Mouse (Mus musculus) C2C12 (cell line): Measurements from ENCODE around the gene Shcbp1l. TPM values are rescaled to one million over a fixed set of nuclear protein-coding genes. Genes with fewer than 3 reads are reported as not detected.

Source experiments
- H3K27me3 ChIP-seq: one replicate; pipeline ENCODE4 v1.6.1; 2011; ENCODE audit not compliant: control insufficient read depth, insufficient read depth, insufficient read length
- H3K36me3 ChIP-seq: one replicate; pipeline ENCODE4 v1.6.1; 2011; ENCODE audit not compliant: control insufficient read depth, insufficient read depth
- H3K4me3 ChIP-seq: one replicate; pipeline ENCODE4 v1.5.1; 2011; ENCODE audit warnings: mild to moderate bottlenecking, control low read depth; ENCODE audit not compliant: poor library complexity, insufficient read depth, severe bottlenecking
- H3K79me2 ChIP-seq: one replicate; pipeline ENCODE4 v1.6.1; 2011; ENCODE audit not compliant: control insufficient read depth, insufficient read depth
- H3K79me3 ChIP-seq: one replicate; pipeline ENCODE4 v1.6.1; 2011; ENCODE audit warnings: low read depth, control low read depth
- H3ac ChIP-seq: one replicate; pipeline ENCODE3; 2011; ENCODE audit warnings: low read depth; ENCODE audit not compliant: control insufficient read depth, insufficient read length
- CEBPB ChIP-seq: IDR thresholded peaks from one replicate; pipeline ENCODE4 v1.6.1; 2011; ENCODE audit warnings: low read depth, mild to moderate bottlenecking, control low read depth, moderate library complexity
- CTCF ChIP-seq: IDR thresholded peaks from one replicate; pipeline ENCODE4 v1.5.1; 2011; ENCODE audit not compliant: control insufficient read depth, insufficient read depth, insufficient read length
- FOSL1 ChIP-seq: IDR thresholded peaks from one replicate; pipeline ENCODE4 v1.8.0; 2011; ENCODE audit warnings: mild to moderate bottlenecking, low read length; ENCODE audit not compliant: poor library complexity, insufficient read depth, severe bottlenecking
- MAX ChIP-seq: IDR thresholded peaks from one replicate; pipeline ENCODE4 v1.6.1; 2011; ENCODE audit warnings: mild to moderate bottlenecking, control low read depth
- MYOD1 ChIP-seq: IDR thresholded peaks from one replicate; pipeline ENCODE4 v1.6.1; 2011; ENCODE audit warnings: low read depth; ENCODE audit not compliant: control insufficient read depth, insufficient read length
- MYOG ChIP-seq: IDR thresholded peaks from one replicate; pipeline ENCODE4 v1.6.1; 2011; ENCODE audit not compliant: control insufficient read depth, insufficient read length; ENCODE audit errors: extremely low read depth
- USF1 ChIP-seq: IDR thresholded peaks from one replicate; pipeline ENCODE4 v1.6.1; 2011; ENCODE audit warnings: low read depth, mild to moderate bottlenecking, control low read depth, moderate library complexity
- polyA plus RNA-seq: library from polyadenylated mRNA; unstranded; fragments of >200 nt; fragmentation: generic; extraction: Trizol; gene quantifications from one replicate; pipeline ENCODE4 v1.2.1, GENCODE M21; 2012; ENCODE audit warnings: missing spikeins

Shcbp1l gene
- polyA plus RNA-seq, 1 experiment, result 0.08 TPM

DNA sequence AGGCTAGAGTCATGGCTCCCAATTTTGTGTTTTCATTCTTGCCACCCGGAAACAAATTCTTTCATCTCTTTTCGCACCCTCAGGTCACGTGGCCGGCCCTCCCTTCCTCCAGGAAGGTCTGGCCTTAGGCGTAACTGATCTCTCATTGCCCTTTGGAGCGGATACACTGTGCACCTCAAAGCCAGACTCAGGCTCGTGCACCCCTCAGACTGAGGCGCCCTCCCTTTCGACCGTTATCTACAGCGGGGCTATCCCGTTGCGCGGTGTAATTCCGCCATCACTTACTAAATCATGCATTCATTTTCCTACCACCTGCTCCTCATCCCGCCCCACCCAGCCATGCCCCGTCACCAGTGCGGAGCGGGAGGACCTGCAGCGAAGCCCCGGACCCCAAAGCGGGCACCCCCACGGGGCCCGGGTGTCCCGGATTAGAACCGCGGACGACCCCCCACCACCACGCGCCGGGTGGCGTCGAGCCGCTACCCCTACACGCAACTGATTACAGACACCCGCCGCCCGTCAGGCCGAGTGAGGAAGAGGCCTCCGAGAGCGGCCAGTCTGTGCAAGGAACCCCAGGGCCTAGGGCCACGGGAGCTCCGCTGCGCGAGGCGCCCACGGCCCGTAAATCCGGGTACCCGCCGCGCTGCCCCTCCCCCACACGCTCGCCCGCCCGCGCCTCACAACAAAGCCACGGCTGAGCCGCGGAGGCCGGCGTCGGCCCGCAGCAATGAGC is 62.0 kb downstream of the Shcbp1l start:
- Histone ChIP-seq H3K79me2 (peaks cover 57% of the 10 kb centered on the region), H3K79me3 (peaks cover 55% of the 10 kb centered on the region), H3K36me3 (peaks cover 35% of the 10 kb centered on the region), H3ac (peak overlapping the region; percentile 98), H3K4me3 (peak overlapping the region; percentile 99), H3K27me3 (no peaks in the 10 kb centered on the region)
- no peak for TF ChIP-seq MYOG
- peak; percentile 93 for TF ChIP-seq USF1
- TF ChIP-seq MAX, result peak; percentile 25
- no peak for TF ChIP-seq CTCF
- TF ChIP-seq FOSL1, result no peak
- no peak for TF ChIP-seq MYOD1
- TF ChIP-seq CEBPB, result no peak

DNA sequence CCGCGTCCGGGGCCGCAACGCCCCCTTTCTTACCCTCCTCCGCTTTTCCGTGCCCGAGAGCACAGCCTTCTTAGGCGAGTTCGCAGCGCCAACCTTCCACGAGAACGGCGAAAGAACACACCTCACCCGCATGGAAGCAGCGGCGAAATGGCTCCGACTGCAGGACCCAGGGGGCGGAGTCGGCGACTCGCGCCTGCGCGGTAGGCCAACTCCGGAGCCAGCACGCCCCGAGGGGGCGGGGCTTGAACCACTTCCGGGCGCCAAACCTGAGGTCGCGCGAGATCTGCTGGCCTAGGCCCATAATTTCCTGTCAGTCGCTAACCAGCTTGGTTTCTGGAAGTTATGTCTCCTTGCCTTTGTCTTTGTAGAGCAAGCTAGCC is 62.5 kb downstream of the Shcbp1l start, which contains the start of gene Dhx9:
Dhx9 (minus strand) TSS at position 161 of the 380 bp plus-strand sequence.
- H3K4me3 ChIP-seq, result peak within 1 kb of the TSS; percentile 99
- peaks cover 52% of the 10 kb centered on the region for H3K79me2 ChIP-seq
- H3ac ChIP-seq, result peak within 1 kb of the TSS; percentile 98
- H3K27me3 ChIP-seq, result no peaks in the 10 kb centered on the region
- peaks cover 49% of the 10 kb centered on the region for H3K79me3 ChIP-seq
- no peak for TF ChIP-seq CTCF
- no peak for TF ChIP-seq MYOD1
- peak; percentile 68 for TF ChIP-seq MAX
- TF ChIP-seq FOSL1, result no peak
- no peak for TF ChIP-seq CEBPB
- H3K36me3 ChIP-seq, result peaks cover 29% of the 10 kb centered on the region

DNA sequence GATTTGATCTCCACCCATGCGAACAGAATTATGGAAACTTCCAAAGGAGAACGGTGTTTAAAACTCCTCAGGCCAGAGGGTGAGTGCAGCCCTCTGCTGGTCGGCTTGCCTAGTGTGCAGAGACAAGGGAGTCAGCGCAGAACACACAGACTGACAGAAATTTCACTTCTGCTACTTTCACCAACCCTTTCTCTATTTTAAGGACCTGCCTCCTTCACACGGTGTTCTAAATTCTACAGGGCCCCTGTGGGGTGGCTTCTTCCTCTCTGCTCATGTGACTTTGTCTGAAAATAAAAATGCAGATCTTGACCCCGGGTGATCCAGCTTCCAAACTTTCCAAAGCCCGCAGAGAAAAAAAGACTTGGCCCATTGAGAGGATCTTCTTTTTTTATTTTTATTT is 64.2 kb downstream of the Shcbp1l start:
- Histone ChIP-seq H3K79me3 (peaks cover 33% of the 10 kb centered on the region), H3K27me3 (no peaks in the 10 kb centered on the region), H3K4me3 (no peak overlapping the region), H3K36me3 (peaks cover 13% of the 10 kb centered on the region), H3K79me2 (peaks cover 35% of the 10 kb centered on the region), H3ac (no peak overlapping the region)
- no peak for TF ChIP-seq CEBPB
- TF ChIP-seq MYOG, result no peak
- no peak for TF ChIP-seq CTCF
- TF ChIP-seq MYOD1, result no peak
- TF ChIP-seq USF1, result no peak
- TF ChIP-seq FOSL1, result no peak
- no peak for TF ChIP-seq MAX

DNA sequence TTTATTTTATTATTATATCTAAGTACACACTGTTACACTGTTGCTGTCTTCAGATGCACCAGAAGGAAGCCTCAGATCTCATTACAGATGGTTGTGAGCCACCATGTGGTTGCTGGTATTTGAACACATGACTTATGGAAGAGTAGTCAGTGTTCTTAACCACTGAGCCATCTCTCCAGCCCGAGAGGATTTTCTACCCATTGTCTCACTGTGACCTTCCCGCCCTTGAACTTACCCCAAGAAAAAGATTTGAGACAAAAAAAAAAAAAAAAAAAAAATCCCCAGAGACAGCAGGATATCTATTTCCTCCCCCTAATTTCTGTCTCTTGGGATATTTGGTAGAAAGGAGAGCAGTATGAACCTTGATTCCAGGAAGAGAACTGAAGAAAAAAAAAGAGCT is 64.6 kb downstream of the Shcbp1l start:
- no peaks in the 10 kb centered on the region for H3K27me3 ChIP-seq
- H3K4me3 ChIP-seq, result no peak overlapping the region
- peaks cover 9% of the 10 kb centered on the region for H3K36me3 ChIP-seq
- H3K79me2 ChIP-seq, result peaks cover 31% of the 10 kb centered on the region
- no peak overlapping the region for H3ac ChIP-seq
- TF ChIP-seq USF1, result no peak
- TF ChIP-seq CEBPB, result no peak
- peaks cover 29% of the 10 kb centered on the region for H3K79me3 ChIP-seq

DNA sequence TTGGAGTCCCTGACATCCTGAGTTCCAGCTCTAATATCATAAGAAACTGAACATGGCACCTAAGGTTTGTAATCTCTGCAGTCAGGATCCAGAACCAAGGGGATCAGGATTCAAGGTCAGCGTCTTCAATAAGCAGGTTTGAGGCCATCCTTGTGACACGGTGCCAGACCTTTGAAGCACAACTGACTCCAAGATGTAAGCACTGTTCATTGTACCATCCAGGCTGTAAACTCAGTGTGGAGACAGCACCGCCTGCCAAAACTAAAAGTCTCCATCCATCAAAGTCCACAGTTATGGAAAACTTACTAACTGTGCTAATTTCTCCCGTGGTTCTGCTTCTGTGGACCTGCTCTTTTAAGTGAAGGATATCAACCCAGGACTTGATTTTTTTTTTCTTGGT is 65.0 kb downstream of the Shcbp1l start:
- no peak for TF ChIP-seq MYOG
- Histone ChIP-seq H3K4me3 (no peak overlapping the region), H3K79me3 (peaks cover 25% of the 10 kb centered on the region), H3K36me3 (peaks cover 6% of the 10 kb centered on the region), H3ac (no peak overlapping the region), H3K27me3 (no peaks in the 10 kb centered on the region), H3K79me2 (peaks cover 27% of the 10 kb centered on the region)

DNA sequence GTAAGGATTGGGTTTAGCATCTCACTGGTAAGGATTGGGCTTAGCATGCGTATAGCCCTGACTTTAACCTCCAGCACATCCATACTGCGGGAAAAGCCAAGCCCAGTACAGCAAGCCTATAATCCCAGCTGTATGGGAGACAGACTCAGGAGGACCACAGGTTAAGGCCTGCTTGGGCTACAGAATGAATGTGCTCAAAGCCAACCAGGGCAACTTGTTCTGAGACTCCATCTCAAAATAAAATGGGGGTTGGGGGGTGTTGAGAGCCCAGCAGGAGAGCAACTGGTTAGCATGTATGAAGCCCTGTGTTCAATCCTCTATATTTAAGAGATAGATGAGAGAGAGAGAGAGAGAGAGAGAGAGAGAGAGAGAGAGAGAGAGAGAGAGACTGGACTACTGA is 66.4 kb downstream of the Shcbp1l start:
- Histone ChIP-seq H3K36me3 (no peaks in the 10 kb centered on the region), H3K27me3 (no peaks in the 10 kb centered on the region), H3K79me3 (peaks cover 11% of the 10 kb centered on the region), H3K79me2 (peaks cover 13% of the 10 kb centered on the region), H3ac (no peak overlapping the region), H3K4me3 (no peak overlapping the region)
- no peak for TF ChIP-seq FOSL1
- TF ChIP-seq MAX, result no peak
- TF ChIP-seq CEBPB, result no peak
- TF ChIP-seq MYOD1, result no peak
- TF ChIP-seq MYOG, result no peak
- TF ChIP-seq USF1, result no peak
- TF ChIP-seq CTCF, result no peak
